Mouse (Mus musculus) cerebellum, postnatal 14 days (tissue): ENCODE results near the gene Ppp1r15a.

Source experiments
- DNase-seq, 2 experiments: peaks; one replicate each; pipeline ENCODE4 v3.0.0; 2021; ENCODE audit warnings: mixed read lengths in 2 of 2

Gene Ppp1r15a

GRCm38 (mm10) chr7:45525809-45526473 lies at the start of gene Ppp1r15a, which contains the start of gene Plekha4:
TSS of gene Ppp1r15a (minus strand) at chr7:45526268.
TSS of gene Plekha4 (plus strand) at chr7:45526330.
- peak; percentile 97 to 98 for DNase-seq

DNA sequence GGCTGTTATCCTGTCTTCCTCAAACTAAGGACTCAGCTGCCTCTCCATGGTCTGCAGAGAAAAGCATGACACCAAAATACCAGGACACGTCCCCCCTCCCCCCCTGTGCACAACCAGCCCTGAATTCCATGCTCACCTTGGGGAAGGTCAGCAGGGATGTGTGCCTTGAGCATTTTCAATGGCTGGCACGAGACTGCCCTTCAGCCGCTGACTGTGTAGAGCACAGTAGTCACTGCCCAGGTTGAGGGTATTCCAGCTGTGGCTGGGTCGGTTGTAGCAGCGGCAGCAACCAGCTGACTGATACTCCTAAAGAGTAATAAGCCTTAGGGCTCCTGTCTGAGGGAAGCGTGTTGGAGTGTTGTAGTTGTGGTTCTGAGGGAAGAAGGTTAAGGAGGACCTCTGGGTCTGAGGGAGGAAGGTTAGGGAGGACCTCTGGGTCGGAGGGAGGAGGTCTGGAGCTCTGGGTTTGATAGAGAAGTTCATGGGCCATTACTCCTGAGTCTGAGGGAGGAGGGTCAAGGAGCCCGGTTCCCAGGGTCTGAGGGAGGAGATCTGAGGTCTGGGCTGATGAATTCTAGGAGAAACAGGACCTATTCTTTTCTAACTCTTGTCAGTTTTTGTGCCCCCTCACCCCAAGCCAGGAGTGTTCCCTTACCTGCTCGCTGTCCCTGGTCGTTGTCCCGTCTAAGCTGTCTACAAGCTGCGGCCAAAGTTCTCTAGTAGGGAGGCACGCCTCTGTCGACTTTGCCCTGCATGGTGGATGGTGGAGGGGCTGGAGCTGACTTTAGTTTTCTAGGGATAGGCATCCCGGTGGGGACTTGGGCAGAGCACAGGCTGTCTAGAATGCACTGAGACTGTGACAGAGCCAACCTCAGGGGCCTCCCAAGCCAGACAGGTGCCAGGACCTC lies 48.7 kb upstream of the Ppp1r15a start:
- no peak for DNase-seq

GRCm38 (mm10) chr7:45573954-45574353 lies 47.9 kb upstream of the Ppp1r15a start:
- no peak for DNase-seq

- no peak for DNase-seq
These were observed 45.9 kb upstream of the Ppp1r15a start for GRCm38 (mm10) chr7:45571966-45572365.

GRCm38 (mm10) chr7:45570103-45570741 lies 44.2 kb upstream of the Ppp1r15a start, which contains the start of gene Bcat2:
TSS of gene Bcat2 (plus strand) at chr7:45570153.
- DNase-seq: peak; percentile 83 to 89

DNA sequence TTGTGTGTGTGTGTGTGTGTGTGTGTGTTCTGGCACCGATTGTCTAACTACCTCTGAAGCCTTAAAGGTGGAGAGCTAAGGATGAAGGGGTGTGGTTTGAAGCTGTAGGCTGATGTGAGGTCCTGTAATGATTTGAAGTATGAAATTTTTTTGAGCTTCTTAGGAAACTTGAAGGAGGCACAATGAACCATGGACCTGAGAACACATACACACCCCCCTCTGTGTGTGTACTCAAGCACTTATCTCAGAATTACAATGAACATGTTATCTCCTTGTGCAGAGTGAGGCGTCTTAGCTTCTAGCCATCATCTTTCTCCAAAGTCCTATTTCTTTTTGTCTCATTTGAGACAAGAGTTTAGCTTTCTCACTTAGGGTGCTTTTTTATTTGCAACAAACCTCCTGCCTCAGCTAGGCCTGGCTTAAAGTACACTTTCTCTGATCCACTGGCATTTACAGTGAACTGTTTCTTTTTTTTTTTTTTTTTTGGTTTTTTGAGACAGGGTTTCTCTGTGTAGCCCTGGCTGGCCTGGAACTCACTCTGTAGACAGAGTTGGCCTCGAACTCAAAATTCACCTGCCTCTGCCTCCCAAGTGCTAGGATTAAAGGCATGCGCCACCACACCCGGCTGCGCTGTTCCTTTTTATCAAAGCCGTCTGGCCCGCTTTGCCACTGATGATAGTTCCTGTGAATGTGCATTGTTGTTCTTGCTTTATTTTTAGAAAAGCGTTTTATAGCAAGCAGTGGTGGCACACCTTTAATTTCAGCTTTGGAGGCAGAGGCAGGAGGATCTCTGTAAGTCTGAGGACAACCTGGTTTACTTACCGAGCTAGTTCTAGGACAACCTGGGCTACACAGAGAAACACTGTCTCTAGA lies 42.8 kb upstream of the Ppp1r15a start:
- no peak for DNase-seq

DNA sequence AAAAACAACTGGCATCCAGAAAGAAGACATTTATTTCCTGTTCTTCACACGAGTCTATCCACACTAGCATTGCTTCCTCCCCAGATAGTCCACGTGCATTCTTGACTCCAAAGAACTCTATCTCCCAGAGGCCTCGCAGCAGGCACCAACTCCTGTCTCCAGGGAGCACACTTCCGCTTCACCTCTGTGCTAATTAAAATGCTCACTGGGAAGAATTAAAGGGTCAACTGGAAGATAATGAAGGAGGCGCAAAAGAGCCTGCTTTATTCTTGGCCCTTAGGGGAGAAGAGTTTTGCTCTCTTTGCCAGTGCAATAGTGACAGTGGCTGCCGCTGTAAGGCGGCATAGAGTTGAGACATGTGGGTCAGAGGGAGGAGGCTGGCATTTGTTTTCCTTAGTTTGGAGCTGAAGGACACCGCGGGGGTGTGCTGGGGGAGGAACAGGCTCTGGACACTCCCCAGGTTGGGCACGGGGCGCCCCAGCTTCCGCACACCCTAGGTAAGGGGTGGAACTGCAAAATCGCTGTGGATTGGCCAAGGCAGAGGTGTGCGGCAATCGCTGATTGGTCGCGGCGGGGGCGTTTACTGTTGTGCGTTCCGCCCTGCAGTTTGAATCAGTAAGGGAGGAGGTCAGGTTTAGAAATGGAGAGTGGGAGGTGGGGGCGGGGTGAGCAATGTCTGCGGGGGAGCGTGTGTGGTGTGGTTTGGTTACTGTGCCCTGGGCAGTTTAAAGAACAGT lies 41.9 kb upstream of the Ppp1r15a start:
- peak; percentile 92 for DNase-seq

GRCm38 (mm10) chr7:45567112-45567779 lies 41.2 kb upstream of the Ppp1r15a start:
- no peak for DNase-seq

DNA sequence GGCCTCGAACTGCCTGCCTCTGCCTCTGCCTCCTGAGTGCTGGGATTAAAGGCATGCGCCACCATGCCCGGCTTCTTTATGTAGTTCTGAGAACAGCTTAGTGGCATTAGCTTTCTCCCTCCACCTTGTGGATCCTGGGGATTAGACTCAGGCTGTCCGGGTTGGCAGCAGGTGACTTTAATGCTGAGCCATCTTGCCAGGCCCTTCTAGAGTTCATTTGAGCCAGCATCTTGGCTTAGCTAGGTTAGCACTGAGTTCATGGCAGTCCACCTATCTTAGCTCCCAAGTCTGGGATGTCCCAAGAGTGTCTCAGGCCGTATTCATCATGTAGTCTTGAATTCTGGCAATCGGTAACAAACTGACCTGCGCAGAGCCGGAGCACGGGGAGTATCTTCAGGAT lies 39.4 kb upstream of the Ppp1r15a start:
- no peak for DNase-seq

- DNase-seq: no peak
These were observed 38.7 kb upstream of the Ppp1r15a start for GRCm38 (mm10) chr7:45564811-45565210.

DNA sequence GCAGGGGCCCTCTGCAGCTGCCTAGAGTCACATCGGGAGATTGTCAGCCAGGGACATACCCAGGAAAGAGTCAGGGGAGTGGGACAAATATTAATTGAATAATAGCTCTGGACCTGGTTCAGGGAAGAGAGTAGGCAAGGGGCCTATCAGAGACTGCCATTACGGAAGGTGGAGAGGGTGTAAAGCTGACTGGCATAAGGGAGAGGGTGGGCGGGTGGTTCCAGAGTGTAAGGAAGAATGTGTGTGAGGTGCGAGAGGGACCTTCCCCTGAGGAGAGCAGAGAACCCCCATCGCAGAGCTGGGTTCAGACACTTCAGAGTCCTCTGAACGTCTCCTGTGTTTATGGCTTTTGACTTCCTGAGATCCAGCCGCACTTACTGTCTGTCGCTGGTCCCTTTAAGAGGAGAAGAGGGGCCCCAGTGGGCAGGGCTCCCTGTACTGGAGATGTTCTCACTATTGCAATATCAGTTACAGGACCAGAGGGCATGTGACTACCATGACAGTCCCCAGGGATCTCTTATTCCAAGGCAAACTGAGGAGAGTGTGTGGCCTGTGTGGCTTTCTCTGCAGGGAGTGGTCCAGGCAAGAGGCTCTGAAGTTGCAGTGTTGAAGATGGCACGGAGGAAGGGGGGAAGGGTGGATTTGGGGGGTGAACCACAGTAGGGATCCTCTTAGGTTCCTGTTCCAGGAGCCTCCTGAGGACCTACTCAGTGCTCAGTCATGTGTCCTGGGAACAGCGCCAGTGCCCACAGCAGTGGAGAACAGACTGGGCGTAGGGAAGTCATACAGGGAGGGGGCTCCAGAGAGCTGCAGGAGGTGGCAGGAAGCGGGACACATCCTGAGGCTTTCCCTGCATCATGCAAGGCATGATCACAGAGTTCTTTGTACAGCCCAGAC lies 35.8 kb upstream of the Ppp1r15a start:
- DNase-seq: no peak

GRCm38 (mm10) chr7:45560843-45561623 lies 35.0 kb upstream of the Ppp1r15a start:
- DNase-seq: peak; percentile 89 to 91

DNA sequence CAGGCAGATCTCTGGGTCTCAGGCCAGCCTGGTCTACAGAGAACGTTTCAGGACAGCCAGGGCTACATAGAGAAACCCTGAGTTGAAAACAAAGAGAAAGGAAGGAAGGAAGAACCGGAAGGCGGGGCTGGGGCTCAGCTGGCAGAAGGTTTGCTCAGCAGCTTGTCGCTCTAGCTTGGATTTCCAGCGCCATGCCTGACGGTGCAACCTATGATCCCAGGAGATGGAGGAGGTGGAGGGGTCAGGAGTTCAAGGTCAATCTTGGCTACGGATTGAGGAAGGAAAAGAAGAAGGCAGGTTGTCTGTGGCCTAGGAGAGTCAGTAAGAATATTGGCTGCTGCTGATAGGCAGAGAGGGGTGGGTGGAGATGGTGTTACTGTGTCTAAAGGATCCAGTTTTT lies 34.2 kb upstream of the Ppp1r15a start:
- no peak for DNase-seq

DNA sequence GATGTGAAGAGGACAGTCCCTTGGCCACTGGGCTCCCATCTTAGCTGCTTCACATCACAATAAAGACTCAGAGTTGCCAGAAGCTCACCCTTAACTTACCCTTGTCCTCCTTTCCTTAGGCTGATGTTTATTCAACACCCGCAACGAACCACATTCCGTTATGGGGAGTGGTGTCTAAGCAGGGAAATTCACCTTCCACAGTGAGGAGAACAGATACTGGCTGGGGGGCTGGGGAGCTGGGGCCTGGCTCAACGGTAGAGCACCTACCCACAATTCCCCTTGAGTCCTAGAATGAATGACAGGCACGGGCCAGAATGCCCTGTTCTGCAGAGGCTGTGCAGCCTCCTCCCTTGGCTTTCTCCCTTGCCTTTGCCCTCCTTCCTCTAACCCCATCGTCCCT lies 32.8 kb upstream of the Ppp1r15a start:
- DNase-seq: no peak

DNA sequence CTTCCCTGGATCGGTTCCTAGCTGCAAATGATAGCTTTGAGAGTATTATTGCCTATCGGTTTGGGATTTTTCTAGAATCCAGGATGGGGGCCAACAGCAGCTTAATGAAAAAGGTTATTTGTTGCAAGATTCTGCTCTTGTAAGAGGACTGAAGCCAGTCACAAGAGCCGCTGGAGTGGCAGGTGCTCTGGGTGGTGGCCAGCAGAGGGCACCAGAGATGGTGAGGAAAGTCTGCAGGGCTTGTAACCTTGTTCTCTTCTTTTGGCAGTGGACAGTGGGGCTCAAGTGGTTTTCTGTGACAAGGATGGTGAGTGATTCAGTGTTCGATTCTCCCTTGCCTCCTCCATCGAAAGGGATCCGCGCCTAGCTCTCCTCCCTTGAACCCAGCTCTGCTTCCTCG lies 29.7 kb upstream of the Ppp1r15a start:
- peak; percentile 88 to 94 for DNase-seq

GRCm38 (mm10) chr7:45554744-45555143 lies 28.7 kb upstream of the Ppp1r15a start, which contains the start of gene Hsd17b14:
TSS of gene Hsd17b14 (plus strand) at chr7:45554893.
- DNase-seq: no peak

DNA sequence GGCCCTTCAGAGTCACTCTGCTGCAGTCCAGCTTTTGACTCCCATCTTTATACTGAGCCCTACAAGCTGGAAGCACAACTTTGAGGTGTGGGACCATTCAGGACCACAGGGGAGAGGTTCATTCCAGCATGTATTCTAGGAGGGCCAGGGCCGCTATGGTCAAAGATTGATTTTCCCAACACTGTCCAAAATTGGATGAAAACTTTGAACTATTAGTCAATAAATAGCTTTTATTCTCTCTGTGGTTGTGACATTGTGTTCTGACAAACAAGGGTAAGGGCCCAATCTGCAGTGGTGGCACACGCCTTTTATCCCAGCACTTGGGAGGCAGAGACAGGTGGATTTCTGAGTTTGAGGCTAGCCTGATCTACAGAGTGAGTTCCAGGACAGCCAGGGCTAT lies 27.9 kb upstream of the Ppp1r15a start:
- no peak for DNase-seq

DNA sequence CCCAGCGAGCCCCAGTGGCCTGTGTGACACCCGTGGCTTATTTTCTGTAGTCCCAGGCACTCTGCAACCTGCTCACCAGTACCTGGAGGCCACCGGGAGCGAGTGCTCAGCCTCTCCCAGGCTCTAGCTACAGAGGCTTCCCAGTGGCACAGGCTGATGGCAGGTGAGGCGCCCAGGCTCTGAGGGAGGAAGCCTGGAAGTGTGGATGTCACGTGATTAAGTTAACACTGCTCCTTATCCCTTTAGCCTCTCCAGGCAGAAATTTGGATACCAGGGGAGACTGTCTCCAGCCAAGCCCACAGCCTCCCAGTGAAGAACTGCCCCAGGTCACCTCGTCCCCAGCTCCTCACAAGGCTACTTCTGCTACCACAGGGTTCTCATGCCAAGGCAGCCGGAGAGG lies 27.5 kb upstream of the Ppp1r15a start:
- no peak for DNase-seq

DNA sequence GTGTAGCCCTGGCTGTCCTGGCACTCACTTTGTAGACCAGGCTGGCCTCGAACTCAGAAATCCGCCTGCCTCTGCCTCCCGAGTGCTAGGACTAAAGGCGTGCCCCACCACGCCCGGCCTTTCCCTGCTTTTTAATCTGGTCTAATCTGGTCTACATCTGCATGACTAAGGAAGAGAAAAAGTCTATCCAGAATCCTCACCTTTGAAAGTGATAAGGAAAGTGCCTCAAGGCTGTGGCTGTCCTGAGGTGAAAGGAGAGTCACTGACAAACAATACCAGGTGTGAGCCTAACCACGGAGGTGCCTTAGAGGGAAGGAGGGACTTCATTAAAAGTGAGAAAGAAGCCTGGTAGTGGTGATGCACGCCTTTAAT lies 25.4 kb upstream of the Ppp1r15a start:
- DNase-seq: no peak
